Mouse (Mus musculus): ENCODE data around the gene Gpr137. TPM values are rescaled to one million over a fixed set of nuclear protein-coding genes. Genes with fewer than 3 reads are reported as not detected.

Gene Gpr137
- total RNA-seq, 2 experiments from 2014 or later = 15.7 to 16.1 TPM

Other genes starting within 250 kb of the Gpr137 start
- 7.3 and 9.4 TPM in 2 replicates for gene Rps6ka4, start 101.8 kb downstream of the Gpr137 start, total RNA-seq (2014; fragmentation: Nextera tagmentation)
- gene Rps6ka4, start 101.8 kb downstream of the Gpr137 start, total RNA-seq (2017) = 5.4 and 10.2 TPM in 2 replicates
- 10.1 and 17.8 TPM in 2 replicates for gene Ccdc88b, start 84.3 kb downstream of the Gpr137 start, total RNA-seq (2014; fragmentation: Nextera tagmentation)
- 14.9 and 17.8 TPM in 2 replicates for gene Ccdc88b, start 84.3 kb downstream of the Gpr137 start, total RNA-seq (2017)
- 185 and 221 TPM in 2 replicates for gene Trmt112, start 32.8 kb downstream of the Gpr137 start, total RNA-seq (2014; fragmentation: Nextera tagmentation)
- gene Trmt112, start 32.8 kb downstream of the Gpr137 start, total RNA-seq (2017) = 235 and 364 TPM in 2 replicates
- gene Prdx5, start 32.4 kb downstream of the Gpr137 start, total RNA-seq (2014; fragmentation: Nextera tagmentation) = 76.5 and 87.1 TPM in 2 replicates
- 101 and 126 TPM in 2 replicates for gene Prdx5, start 32.4 kb downstream of the Gpr137 start, total RNA-seq (2017)
- 14.1 and 18.9 TPM in 2 replicates for gene Esrra, start 20.7 kb downstream of the Gpr137 start, total RNA-seq (2014; fragmentation: Nextera tagmentation)
- 10.8 and 18.4 TPM in 2 replicates for gene Esrra, start 20.7 kb downstream of the Gpr137 start, total RNA-seq (2017)
- not detected in 2 replicates for gene Catsperz, start 17.1 kb downstream of the Gpr137 start, total RNA-seq (2014; fragmentation: Nextera tagmentation)
- gene Catsperz, start 17.1 kb downstream of the Gpr137 start, total RNA-seq (2017) = not detected in 2 replicates
- gene Kcnk4, start 8.0 kb downstream of the Gpr137 start, total RNA-seq (2014; fragmentation: Nextera tagmentation) = not detected in 2 replicates
- gene Kcnk4, start 8.0 kb downstream of the Gpr137 start, total RNA-seq (2017) = not detected in 2 replicates
- gene Bad, start 619 bp downstream of the Gpr137 start, total RNA-seq (2014; fragmentation: Nextera tagmentation) = 17.5 and 20.6 TPM in 2 replicates
- gene Bad, start 619 bp downstream of the Gpr137 start, total RNA-seq (2017) = 29.0 and 39.2 TPM in 2 replicates
- gene Ppp1r14b, start 32.5 kb upstream of the Gpr137 start, total RNA-seq (2014; fragmentation: Nextera tagmentation) = 316 and 412 TPM in 2 replicates
- gene Ppp1r14b, start 32.5 kb upstream of the Gpr137 start, total RNA-seq (2017) = 174 and 192 TPM in 2 replicates
- 12.1 and 18.6 TPM in 2 replicates for gene Plcb3, start 34.0 kb upstream of the Gpr137 start, total RNA-seq (2014; fragmentation: Nextera tagmentation)
- 4.3 and 4.8 TPM in 2 replicates for gene Plcb3, start 34.0 kb upstream of the Gpr137 start, total RNA-seq (2017)
- gene Fkbp2, start 38.0 kb upstream of the Gpr137 start, total RNA-seq (2014; fragmentation: Nextera tagmentation) = 63.5 and 120 TPM in 2 replicates
- 72.8 and 85.4 TPM in 2 replicates for gene Fkbp2, start 38.0 kb upstream of the Gpr137 start, total RNA-seq (2017)
- 56.3 and 71.4 TPM in 2 replicates for gene Vegfb, start 45.2 kb upstream of the Gpr137 start, total RNA-seq (2014; fragmentation: Nextera tagmentation)
- 13.2 and 16.9 TPM in 2 replicates for gene Vegfb, start 45.2 kb upstream of the Gpr137 start, total RNA-seq (2017)
- gene Dnajc4, start 50.1 kb upstream of the Gpr137 start, total RNA-seq (2014; fragmentation: Nextera tagmentation) = 15.0 and 17.0 TPM in 2 replicates
- gene Dnajc4, start 50.1 kb upstream of the Gpr137 start, total RNA-seq (2017) = 8.5 and 11.5 TPM in 2 replicates
- gene Nudt22, start 53.6 kb upstream of the Gpr137 start, total RNA-seq (2014; fragmentation: Nextera tagmentation) = 11.1 TPM in 2 replicates
- 5.4 and 6.5 TPM in 2 replicates for gene Nudt22, start 53.6 kb upstream of the Gpr137 start, total RNA-seq (2017)
- 0.57 and 1.9 TPM in 2 replicates for gene Trpt1, start 53.7 kb upstream of the Gpr137 start, total RNA-seq (2014; fragmentation: Nextera tagmentation)
- gene Trpt1, start 53.7 kb upstream of the Gpr137 start, total RNA-seq (2017) = 3.4 TPM in 1 of 2 replicates, not detected in the other
- 151 and 153 TPM in 2 replicates for gene Fermt3, start 77.0 kb upstream of the Gpr137 start, total RNA-seq (2014; fragmentation: Nextera tagmentation)
- gene Fermt3, start 77.0 kb upstream of the Gpr137 start, total RNA-seq (2017) = 220 and 247 TPM in 2 replicates
- gene Stip1, start 97.5 kb upstream of the Gpr137 start, total RNA-seq (2014; fragmentation: Nextera tagmentation) = 183 and 212 TPM in 2 replicates
- gene Stip1, start 97.5 kb upstream of the Gpr137 start, total RNA-seq (2017) = 309 and 310 TPM in 2 replicates
- gene Macrod1, start 114.3 kb upstream of the Gpr137 start, total RNA-seq (2014; fragmentation: Nextera tagmentation) = 19.1 and 25.9 TPM in 2 replicates
- 6.1 and 10.3 TPM in 2 replicates for gene Macrod1, start 114.3 kb upstream of the Gpr137 start, total RNA-seq (2017)
- gene Flrt1, start 163.2 kb upstream of the Gpr137 start, total RNA-seq (2014; fragmentation: Nextera tagmentation) = not detected in 2 replicates
- not detected in 2 replicates for gene Flrt1, start 163.2 kb upstream of the Gpr137 start, total RNA-seq (2017)

Measured in megakaryocyte-erythroid progenitor cell, adult 5-6 weeks (primary cell).